Mouse (Mus musculus): ENCODE data around the gene Ccdc63.

GRCm38 (mm10) chr5:122149259-122149658 is 8.6 kb upstream of the Ccdc63 start:
- TF ChIP-seq CTCF (IDR thresholded peaks at IDR 0.05; ENCODE audit: extremely low read depth, insufficient read depth, low read length) (no peak), POLR2A (IDR thresholded peaks at IDR 0.05; ENCODE audit: extremely low read depth, insufficient read depth, low read length) (no peak)
